Mouse (Mus musculus): ENCODE results near the gene Eif4e1b. TPM values are rescaled to one million over a fixed set of nuclear protein-coding genes. Genes with fewer than 3 reads are reported as not detected.
A peak's percentile ranks its signal among the peaks of the same experiment; 100 is the strongest.

The Eif4e1b gene
- not detected in 2 replicates for total RNA-seq (2017)

- no peak for ATAC-seq (replicated peaks; ENCODE audit: low read depth, poor library complexity, severe bottlenecking)
Measured at GRCm38 (mm10) chr13:54783698-54784097, at the start of gene Eif4e1b. Gene Eif4e1b (plus strand): TSS chr13:54783998.

- ATAC-seq (replicated peaks; ENCODE audit: low read depth, poor library complexity, severe bottlenecking): no peak
Measured at GRCm38 (mm10) chr13:54736931-54737330, 46.9 kb upstream of the Eif4e1b start.

GRCm38 (mm10) chr13:54737488-54738212 is 46.1 kb upstream of the Eif4e1b start:
- no peak for ATAC-seq (replicated peaks; ENCODE audit: low read depth, poor library complexity, severe bottlenecking)

- no peak for ATAC-seq (replicated peaks; ENCODE audit: low read depth, poor library complexity, severe bottlenecking)
Measured at GRCm38 (mm10) chr13:54738213-54738601, 45.6 kb upstream of the Eif4e1b start.

- ATAC-seq (replicated peaks; ENCODE audit: low read depth, poor library complexity, severe bottlenecking): no peak
Measured at GRCm38 (mm10) chr13:54746110-54746509, 37.7 kb upstream of the Eif4e1b start.

GRCm38 (mm10) chr13:54746896-54747295 is 36.9 kb upstream of the Eif4e1b start:
- ATAC-seq (replicated peaks; ENCODE audit: low read depth, poor library complexity, severe bottlenecking): no peak

- ATAC-seq (replicated peaks; ENCODE audit: low read depth, poor library complexity, severe bottlenecking): no peak
Measured at GRCm38 (mm10) chr13:54748190-54748589, 35.6 kb upstream of the Eif4e1b start.

GRCm38 (mm10) chr13:54748721-54749060 is 35.1 kb upstream of the Eif4e1b start:
- no peak for ATAC-seq (replicated peaks; ENCODE audit: low read depth, poor library complexity, severe bottlenecking)

- ATAC-seq (replicated peaks; ENCODE audit: low read depth, poor library complexity, severe bottlenecking): no peak
Measured at GRCm38 (mm10) chr13:54749061-54749863, 34.5 kb upstream of the Eif4e1b start.

GRCm38 (mm10) chr13:54749864-54750411 is 33.9 kb upstream of the Eif4e1b start, which contains the start of gene Gprin1:
Gene Gprin1 (minus strand): TSS chr13:54749874.
- ATAC-seq (replicated peaks; ENCODE audit: low read depth, poor library complexity, severe bottlenecking): no peak

- ATAC-seq (replicated peaks; ENCODE audit: low read depth, poor library complexity, severe bottlenecking): no peak
Measured at GRCm38 (mm10) chr13:54750699-54751098, 33.1 kb upstream of the Eif4e1b start.

- no peak for ATAC-seq (replicated peaks; ENCODE audit: low read depth, poor library complexity, severe bottlenecking)
Measured at GRCm38 (mm10) chr13:54752656-54753055, 31.1 kb upstream of the Eif4e1b start.

- ATAC-seq (replicated peaks; ENCODE audit: low read depth, poor library complexity, severe bottlenecking): no peak
Measured at GRCm38 (mm10) chr13:54753733-54754132, 30.1 kb upstream of the Eif4e1b start.

- no peak for ATAC-seq (replicated peaks; ENCODE audit: low read depth, poor library complexity, severe bottlenecking)
Measured at GRCm38 (mm10) chr13:54754169-54755080, 29.4 kb upstream of the Eif4e1b start.

GRCm38 (mm10) chr13:54755201-54755830 is 28.5 kb upstream of the Eif4e1b start:
- ATAC-seq (replicated peaks; ENCODE audit: low read depth, poor library complexity, severe bottlenecking): no peak

- no peak for ATAC-seq (replicated peaks; ENCODE audit: low read depth, poor library complexity, severe bottlenecking)
Measured at GRCm38 (mm10) chr13:54756156-54756712, 27.6 kb upstream of the Eif4e1b start.

GRCm38 (mm10) chr13:54757093-54757830 is 26.5 kb upstream of the Eif4e1b start:
- ATAC-seq (replicated peaks; ENCODE audit: low read depth, poor library complexity, severe bottlenecking): no peak

- ATAC-seq (replicated peaks; ENCODE audit: low read depth, poor library complexity, severe bottlenecking): peak; percentile 98
Measured at GRCm38 (mm10) chr13:54758045-54758755, 25.6 kb upstream of the Eif4e1b start.

Measured in common myeloid progenitor, adult 5-6 weeks (primary cell).